Mouse (Mus musculus): ENCODE measurements around the gene Btbd35f3. TPM values are rescaled to one million over a fixed set of nuclear protein-coding genes. Genes with fewer than 3 reads are reported as not detected.

The Btbd35f3 gene
- polyA plus RNA-seq (2012; rRNA removed), result not detected in 2 replicates

GRCm38 (mm10) chrX:4037374-4037773 lies at the start of gene Btbd35f3:
Btbd35f3 (plus strand) TSS chrX:4037674.

Other genes starting within 250 kb of the Btbd35f3 start
- gene Btbd35f16, start 80.7 kb upstream of the Btbd35f3 start, polyA plus RNA-seq (2012; rRNA removed), result not detected in 2 replicates
- not detected in 2 replicates for gene Btbd35f28, start 158.9 kb downstream of the Btbd35f3 start, polyA plus RNA-seq (2012; rRNA removed)